Mouse (Mus musculus) left cerebral cortex, adult 11 months (tissue): ENCODE data around the gene Timp2.
"Not testable (repeated sequence)": the region's sequence is repeated elsewhere in the genome, so short reads cannot be mapped to it uniquely, and the experiment has no call there.

Experiments used
- DNase-seq: peaks from one replicate; pipeline ENCODE4 v3.0.0; 2022; ENCODE audit warnings: low spot score

Gene Timp2

DNA sequence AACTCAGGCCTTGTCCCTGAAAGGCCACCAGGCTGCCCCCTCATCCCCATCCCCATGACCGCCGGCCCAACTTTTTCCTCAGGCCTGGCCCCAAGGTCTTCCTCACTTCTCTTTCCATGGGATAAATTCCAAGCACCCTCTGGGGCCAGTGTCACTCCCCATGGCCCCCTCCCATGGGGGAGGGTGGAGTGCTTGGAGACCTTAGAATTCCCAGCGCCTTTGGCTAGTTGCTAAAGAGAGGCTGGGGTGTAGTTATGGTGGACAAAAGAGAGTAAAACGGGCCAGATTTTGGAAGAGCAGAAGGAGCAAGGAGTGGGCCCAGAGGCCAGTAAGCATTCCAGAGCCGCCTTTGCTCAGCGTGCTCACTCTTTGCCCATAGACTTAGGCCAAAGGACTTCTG lies at the start of gene Timp2:
Gene Timp2 (minus strand): TSS at position 101 of the 400 bp plus-strand sequence.
- DNase-seq, result no peak

DNA sequence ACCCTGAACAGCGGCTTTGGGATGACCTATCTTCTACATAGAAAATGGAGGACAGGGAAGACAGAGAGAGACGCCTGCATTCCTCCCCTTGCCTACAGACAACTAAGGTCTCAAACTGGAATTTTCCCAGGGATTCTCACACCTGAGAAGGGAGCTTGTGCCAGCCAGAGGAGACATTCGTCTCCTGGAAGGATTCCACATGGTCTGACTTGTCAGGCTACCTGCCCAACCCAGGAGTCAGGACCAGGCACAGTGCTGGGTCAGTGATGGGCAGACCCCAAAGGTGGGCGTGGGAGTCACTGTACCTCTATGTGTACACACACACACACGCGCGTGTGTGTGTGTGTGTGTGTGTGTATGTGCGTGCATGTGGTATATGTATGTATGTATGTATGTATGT lies 49.8 kb upstream of the Timp2 start:
- DNase-seq, result no peak

DNA sequence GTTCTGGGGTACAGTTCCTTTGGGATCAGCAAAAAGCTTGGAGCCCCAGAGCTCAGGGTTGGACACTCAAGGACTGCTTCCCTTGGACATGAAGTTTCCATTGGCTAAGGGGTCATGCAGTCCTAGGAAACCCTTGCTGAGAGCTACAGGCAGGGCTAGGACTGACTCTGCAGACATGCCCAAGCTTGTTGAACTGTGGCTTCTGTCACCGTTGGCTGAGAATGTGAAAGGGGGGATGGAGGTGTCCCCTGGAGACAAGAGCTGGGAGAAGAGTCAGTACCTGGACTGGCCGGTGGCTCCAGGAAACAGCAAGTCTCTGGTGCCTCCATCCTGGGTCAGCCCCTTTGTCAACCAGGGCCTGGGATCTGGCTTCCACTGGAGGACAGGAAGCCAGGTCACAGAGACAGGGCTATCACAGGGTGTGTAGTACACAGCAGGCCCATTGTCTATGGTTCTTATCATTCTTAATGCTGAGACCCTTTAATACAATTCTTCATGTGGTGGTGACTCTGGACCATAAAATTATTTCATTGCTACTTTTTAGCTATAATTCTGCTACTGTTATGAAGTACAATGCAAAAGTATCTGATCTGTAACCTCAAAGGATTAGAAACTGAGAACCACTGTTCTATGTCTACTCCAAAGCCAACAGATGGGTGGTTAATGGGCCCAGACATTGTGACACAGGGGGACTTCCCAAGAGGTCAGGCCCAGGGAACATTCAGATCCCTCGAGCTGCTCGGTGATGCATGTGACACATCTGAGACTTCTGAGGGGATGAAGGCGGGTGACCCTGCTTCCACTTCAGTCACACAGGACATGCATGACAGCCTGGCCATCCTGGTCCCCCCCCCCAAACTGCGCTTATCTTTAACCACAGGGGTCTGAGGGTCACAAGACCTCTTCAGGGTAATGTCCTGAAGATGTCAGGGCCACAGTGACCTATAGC lies 48.7 kb upstream of the Timp2 start:
- no peak for DNase-seq

DNA sequence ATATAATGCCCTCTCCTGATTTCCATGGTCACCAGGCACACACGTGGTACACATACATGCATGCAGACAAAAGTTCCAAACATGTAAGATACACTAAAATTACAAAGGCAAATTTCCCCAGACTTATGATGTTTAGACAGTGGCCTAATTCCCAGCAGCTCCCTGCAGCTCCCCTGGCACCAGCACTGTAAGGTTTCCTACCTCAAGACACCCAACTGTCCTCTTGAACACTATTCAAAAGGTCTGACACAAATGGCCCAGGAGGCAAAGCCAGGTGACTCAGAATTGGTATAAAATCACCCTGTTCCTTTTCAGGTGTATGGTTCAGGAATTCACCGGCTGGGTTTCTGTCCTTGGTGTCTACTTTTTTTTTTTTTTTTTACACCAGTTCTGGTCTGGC lies 47.6 kb upstream of the Timp2 start:
- DNase-seq, result no peak

DNA sequence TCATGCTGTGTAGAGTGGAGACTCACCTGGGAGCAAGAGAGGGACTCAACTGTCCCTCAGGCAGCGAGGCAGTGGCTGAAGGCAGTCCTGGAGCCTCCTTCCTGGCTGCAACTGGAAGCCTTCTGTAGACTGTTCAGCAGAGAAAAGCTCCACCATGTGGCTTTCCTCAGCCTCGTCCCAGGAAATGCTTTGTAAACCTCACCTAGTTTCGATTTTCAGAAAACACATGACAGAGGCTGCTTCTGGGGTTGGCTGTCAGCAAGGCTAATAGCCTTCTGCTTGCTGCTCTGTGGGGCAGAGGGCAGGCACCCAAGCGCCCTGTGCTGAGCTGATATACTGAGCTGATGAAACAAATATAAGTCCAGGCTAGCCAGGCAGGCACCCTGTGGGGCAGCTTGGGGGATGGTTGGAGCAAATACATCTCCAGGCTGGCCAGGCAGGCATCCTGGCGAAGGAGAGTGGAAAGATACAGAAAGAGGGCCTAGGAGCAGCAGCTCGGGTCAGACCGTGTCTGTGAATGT lies 46.3 kb upstream of the Timp2 start, which contains the start of gene Lgals3bp:
Gene Lgals3bp (minus strand): TSS at position 333 of the 521 bp plus-strand sequence.
- DNase-seq, result peak; percentile 55

DNA sequence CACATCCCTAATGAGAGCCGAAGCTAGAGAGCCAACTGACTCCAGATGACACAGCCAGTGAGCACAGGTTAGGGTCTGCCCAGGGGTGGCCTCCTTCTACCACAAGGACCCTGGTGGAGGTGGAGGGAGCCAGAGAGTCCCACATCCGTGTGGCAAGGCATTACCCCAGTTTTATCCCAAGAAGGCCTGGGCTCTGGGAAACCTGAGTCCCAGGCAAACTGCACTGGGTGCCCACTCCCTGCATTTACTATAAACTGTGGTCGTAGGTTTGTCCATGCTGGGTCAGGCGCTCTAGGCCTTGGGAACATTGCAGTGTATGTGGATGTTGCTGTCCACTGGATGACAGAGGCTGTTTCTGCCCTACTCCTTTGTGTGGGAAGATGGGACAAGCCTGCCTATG lies 45.7 kb upstream of the Timp2 start:
- no peak for DNase-seq

DNA sequence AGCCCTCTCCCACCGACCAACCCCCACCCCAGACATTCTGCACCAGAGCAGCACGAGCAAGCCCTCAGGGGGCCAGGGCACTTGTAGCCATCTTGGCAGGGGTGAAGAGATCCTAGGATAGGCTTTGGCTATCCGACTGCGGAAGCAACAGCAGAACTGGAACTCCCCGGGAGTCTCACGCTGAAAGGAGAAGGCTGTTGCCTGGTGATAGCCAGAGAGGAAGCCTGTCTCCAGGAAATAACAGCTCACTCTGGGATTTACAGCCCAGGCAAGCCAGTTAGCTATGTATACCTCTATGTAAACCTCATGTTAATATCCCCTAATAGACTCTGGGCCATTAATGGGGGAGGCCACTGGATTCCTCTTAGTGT lies 45.0 kb upstream of the Timp2 start:
- DNase-seq, result no peak

DNA sequence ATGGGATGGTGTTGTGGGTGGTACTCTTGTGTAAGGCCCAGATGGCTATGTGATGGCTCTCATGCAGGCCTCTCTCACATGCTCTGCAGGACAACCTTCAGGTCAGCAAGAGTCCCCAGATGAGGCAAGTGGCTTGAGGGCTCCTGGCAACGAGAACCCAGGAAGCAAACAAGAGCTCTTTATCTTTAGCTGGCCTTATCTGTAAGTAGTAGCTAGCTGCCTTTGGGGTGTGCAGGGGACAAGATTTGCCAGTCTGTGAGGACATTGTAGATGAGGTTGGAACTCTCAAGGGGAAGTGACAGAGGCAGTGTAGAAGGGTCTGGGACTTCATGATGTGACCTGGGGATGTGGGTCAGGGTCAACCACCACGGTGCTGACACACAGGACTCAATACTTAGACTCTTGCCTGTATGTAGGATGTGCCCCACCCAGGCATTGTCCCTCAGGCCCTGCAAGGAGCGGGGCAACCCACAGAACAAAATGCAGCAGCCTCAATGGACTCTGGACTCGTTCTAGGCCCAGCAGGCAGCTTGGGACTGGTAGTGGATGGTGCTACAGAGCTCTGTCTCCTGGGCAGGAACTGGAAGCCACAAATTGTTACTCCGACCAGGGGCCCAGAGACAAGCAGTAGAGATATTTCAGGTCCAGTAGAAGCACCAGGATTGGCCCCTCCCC lies 44.5 kb upstream of the Timp2 start:
- no peak for DNase-seq

DNA sequence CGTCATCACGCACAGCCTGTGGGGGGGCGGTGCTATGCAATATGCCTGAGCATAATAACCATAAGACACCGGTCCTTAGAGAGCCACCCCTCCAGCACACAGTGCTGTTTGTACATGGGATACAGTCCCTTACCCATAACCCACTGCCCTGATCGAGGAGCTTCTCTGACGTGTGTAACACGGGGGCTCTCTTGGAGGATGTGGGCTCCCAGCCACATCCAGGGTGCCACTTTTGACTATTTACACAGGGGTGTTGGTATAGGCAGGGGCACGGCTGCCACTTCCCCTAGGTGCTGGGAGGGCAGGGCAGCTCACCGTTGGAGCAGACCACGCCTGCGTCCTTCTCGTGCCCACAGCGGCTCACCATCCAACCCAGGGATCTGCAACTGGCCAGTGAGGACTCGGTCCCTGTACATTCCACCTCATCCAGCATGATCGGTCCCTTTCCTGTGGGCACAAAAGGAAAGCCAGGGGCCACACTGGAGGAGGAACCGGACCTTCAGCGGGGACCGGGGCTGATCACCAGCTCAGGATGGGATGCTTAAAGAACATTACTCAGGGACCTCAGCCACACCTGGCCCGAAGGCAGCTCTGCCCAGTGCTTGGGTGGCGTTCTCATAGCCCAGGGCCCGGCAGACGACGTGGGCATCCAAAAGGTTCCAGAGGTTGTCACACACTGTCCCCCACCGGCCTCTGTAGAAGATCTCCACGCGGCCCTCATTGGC lies 42.4 kb upstream of the Timp2 start:
- no peak for DNase-seq

DNA sequence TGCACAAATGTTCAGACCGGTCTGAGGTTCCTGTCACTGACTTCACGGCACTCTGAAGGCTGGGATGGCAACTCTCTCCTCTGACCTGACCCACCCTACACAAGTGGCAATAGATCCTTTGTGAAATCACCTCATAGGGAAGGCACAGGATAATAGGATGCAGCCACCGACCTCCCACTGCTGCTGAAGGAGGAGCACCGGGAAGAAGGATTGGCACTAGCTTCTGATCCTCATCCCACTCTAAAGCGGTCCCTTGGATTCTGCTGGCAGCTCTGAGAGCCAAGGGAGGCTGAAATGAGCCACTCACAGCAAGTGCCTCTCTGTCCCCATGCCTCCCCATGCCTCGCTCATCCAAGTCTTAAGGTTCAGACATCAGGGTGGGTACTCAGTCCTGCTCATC lies 39.0 kb upstream of the Timp2 start:
- no peak for DNase-seq

DNA sequence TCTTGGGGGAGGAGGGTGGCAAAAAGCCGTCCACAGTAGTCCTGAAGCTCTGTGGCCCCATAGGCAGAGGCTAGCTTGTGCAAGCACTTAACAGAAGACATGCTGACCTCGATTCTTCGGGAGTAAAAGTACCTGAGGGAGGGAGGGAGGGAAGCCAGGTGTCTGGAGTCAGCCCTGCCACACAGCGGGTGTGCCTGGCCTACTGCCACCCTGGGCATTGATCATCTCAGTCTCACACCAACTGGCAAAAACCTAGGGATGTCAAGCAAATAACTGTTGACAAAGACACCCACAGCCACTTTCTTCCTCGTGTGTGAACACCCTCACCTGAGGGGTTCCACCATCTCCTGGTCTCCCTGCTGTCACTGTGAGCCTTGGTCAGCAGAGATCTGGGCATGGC lies 38.5 kb upstream of the Timp2 start:
- no peak for DNase-seq

DNA sequence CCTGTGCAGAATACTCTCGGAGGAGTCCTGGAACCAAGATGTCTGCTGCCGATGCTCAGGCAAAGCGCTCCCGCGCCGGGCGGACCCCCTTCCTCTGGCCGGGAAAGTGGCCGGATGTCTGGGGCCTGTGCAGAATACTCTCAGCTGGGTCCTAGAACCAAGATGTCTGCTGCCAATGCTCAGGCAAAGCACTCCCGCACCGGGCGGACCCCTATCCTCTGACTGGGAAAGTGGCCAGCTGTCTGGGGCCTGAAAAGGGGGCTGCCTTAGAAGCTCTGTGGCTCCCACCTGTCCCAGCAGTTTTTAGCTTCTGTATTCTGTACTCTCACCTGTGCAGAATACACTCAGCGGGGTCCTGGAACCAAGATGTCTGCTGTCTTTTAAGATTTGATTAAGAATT lies 32.3 kb upstream of the Timp2 start:
- DNase-seq, result not testable (repeated sequence)

DNA sequence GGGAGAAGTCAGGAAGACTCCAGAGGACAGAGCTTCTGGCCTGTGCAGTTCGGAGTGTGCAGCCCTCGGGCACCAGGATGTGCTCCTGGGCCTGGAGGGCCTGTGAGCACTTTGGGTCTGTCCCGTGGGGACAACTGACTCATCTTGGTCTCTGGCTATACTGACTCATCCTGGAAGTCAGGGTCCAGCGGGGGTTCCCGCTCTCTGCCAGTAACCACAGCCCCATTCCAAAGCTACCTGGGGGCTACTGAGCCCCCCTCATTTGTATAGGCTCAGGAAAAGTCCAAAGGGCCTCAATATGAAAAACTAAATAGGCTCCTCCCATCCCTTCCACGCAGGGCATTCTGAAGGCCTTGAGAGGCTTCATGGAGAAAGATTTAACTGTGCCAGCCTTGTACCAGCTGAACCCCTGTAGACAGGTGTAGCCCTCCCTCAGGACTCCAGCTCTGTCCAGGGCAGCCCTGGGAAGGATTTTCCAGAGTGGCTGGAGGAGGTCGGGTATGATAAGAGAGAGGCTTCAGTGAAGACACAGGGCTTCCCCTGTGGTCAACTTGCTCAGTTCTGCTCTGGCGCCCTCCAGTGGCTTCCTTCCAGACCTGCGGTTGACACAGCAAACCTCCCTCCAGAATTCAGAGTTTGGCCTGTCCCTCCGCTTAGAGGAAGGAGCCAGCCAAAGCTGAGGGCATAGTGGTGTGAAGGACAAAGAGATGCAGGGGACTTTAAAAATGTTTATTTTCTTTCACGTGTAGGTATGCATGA lies 23.9 kb upstream of the Timp2 start:
- DNase-seq, result peak; percentile 50

DNA sequence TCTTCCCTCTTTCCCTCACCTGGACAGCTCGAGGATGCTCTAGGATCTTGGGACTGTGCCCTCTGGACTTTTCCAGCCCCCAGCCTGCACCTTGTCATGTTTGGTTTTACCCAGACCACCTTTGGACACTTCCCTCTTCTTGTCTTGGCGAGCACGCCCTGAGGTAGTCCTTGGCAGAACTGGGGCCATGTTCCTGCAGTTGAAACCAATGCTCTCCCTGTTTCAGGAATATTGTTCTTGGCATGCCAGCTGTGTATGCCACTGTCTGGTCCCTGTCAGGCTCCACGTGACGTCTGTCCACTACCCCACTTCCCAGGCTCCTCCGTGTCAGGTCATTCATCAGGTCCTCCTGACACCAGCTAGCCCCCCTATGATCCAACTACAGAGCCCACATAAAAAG lies 23.1 kb upstream of the Timp2 start:
- no peak for DNase-seq

DNA sequence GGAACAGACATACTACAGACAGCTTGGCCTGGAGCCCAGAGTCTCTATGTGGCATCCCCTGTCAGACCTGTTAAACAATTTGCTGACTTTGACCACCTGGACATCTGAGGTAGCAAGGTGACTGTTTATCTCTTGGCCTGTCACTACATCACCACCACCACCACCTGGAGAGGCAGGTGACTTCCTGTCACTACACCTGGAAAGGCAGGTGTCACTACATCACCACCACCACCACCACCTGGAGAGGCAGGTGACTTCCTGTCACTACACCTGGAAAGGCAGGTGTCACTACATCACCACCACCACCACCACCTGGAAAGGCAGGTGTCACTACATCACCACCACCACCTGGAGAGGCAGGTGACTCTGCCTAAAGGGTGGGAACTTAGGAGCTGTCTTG lies 20.8 kb upstream of the Timp2 start:
- DNase-seq, result not testable (repeated sequence)

DNA sequence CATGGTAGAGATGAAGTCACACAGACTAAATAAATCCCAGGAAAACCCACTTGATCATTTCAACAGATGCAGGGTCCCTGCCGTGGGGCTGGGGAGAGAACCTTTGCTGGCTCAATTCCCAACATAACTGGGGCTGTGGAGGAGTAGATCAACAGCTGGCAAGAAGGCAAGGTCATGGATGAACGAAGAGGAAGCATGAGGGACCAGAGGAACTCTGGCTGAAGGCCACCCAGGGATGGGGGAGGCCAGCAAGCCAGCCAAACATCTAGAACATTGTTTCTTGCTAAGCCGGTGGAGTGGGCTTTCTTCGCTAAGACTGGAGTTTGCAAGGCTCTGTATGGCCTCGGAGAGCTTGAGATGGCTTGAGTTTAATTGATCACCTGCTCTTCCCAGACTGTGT lies 20.3 kb upstream of the Timp2 start:
- no peak for DNase-seq

DNA sequence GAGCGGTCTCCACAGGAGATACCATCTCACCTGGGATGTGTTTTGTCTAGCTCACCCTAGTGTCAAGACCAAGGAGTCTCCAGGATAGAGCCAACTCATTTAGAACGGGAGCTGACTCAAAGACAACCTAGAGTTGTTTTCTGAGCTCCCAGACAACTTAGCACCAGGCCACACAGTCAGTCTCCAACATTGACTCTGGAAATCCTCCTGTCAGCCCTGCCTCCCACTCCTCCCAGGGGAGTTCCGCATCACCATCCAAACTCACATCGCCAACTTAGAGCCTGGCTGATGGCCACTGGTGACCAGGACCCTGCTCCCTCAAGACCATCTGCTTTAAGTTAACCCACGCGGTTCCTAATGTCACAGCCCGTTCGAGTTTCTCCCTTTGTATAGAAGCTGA lies 19.9 kb upstream of the Timp2 start:
- no peak for DNase-seq

DNA sequence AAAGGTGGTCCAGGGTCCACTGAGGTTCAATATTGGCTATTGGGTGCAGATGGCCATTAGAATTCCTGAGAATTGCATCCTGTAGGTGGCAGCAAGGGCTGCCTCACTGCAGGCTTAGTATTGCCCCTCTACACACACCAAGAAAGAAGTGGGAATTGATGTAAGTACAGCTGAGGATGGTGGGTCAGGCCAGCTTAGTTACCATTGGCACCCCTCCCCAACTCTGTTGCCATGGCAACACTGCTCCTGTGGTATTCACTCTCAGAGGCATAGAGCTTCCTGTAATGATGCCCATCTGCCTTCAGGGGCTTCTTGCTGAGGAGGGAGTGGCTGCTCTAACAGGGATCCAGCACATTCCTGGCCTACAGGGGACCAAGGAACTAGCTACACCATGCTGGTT lies 19.5 kb upstream of the Timp2 start:
- no peak for DNase-seq

DNA sequence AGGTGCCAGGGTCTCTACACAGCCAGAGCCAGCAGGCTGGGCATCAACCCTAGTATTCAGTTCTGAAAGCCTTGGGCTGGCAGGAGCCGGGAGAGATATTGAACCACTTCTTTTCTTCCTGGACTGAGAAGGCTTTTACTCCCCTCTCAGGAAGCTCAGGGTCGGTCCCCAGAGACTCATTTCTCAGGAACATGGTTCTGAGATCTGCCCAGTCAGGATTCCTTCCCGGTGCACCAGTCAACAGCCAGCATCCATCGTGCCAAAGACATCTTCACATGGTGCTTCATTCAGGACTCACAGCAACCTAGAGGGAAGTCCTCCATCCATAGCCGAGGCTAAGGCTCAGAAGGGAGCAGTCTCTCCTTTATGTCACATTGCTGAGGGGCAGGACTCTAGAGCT lies 19.0 kb upstream of the Timp2 start:
- DNase-seq, result no peak

DNA sequence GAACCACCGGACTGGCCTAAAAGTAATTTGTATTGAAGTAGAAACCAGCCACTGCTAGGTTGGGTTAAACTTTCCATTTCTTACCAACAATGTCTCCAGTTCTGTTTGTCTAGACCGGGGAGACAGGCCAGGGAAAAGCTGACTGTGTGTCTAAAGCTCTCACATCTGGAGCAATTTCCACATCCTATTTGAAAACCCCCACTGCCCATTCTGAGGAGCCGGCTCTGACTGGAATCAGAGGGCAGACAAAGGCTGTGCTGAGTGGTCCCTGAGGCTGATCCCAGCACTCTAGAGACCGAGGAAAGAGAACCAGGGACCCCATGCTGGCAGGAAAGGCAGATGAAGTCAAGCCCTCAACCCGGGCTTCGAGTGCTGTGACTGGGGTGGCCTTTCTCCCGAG lies 17.1 kb upstream of the Timp2 start:
- no peak for DNase-seq

DNA sequence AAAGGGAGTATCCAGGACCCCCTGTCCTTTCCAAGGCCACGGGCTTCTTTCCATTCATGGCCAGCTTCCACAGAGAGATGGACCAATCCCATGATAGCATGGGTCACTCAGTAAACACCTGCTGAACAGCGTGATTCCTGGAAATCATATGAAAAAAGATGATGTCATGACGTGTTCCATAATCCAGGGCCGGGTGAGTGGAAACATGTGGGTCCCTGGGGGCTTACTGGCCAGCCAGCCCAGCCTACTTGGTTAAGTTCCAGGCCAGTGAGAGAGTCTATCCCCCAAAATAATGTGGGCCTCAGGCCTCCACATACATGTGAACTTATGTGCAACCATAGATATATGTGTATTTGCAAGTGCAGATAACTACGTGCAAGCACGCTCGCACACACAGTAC lies 16.3 kb upstream of the Timp2 start:
- no peak for DNase-seq

DNA sequence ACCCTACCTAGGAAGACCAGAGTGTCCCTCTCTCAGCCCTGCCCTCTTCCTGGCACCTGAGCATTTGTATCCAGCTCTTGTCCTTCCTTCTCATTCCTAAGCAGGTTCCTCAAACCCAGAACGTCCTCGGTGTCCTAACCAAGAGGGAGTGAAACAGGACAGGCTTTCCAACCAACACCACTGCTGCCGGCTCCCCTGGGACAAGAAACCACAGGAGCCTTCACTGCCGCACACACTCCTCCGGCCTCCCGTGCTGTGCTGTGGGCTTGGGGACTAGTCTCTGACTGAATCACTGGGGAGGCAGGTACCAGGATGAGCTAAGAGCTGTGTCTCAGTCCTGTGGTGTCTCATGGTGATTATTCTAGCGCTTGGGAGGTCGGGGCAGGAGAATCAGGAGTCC lies 14.1 kb upstream of the Timp2 start:
- DNase-seq, result no peak
